Mouse (Mus musculus) v-Abl transformed pro-B cells (cell line): ENCODE results near the gene Ssrp1.

Experiments used
- in situ Hi-C, 2 experiments: fragments of 400-800 bp; cut with MboI; formaldehyde crosslinking; loops; one replicate each; pipeline ENCODE4 v1.15.1; 2025; ENCODE audit not compliant: unreplicated experiment in 2 of 2

The Ssrp1 gene

DNA sequence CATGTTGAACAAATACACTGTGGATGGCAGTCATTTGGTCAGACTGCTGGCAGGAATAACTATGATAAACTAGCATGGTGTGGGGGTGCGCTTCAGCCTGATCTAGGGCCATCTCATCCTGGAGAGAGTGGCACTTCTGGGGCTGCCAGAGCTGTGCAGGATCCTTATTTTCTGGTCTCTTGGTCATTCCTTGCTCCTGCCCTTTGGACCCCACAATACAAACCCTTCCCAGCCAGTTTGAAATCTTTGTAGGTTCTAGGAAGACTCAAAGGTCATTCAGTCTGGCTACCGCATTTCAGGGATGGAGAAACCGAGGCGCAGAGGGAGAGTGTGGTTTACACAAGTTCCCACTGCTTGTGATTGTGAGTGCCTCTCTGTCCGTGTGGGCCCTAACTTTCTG is 29.9 kb downstream of the Ssrp1 start:
- in situ Hi-C loops, result no loop called here

DNA sequence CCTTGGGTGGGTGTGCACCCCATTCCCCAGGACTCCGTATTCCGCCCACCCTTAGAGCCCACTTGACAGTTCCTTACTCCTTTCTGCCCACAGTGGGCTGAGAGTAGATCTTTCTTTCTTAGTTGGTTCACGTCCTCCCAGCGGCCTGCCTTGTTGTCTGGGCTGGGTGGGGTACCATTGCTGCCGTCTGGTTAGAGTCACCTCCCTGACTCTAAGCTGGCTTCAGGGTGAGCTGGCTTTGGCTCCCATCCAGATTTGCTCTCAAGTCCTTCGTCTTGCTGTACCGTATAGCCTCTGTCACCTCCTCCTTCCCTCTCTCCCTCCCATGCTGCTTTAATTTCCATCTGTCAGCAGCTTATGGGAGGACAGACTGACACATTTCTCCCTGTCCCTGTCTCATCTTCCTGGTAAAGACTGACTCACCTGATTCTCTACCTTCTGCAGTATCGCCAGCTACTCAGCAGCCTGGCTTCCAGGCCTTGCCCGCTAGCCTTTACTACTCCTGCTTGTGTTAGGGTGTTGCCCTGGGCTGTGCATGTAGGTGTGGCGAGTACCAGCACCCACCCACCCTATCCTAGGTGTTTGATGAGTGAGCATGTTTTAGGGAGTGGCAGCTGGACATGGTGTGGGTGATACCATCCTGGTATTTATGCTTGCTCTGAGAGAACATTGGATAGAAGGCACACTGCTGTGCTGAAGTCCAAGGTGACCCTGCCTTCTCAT is 31.0 kb downstream of the Ssrp1 start:
- in situ Hi-C loops, result no loop called here

DNA sequence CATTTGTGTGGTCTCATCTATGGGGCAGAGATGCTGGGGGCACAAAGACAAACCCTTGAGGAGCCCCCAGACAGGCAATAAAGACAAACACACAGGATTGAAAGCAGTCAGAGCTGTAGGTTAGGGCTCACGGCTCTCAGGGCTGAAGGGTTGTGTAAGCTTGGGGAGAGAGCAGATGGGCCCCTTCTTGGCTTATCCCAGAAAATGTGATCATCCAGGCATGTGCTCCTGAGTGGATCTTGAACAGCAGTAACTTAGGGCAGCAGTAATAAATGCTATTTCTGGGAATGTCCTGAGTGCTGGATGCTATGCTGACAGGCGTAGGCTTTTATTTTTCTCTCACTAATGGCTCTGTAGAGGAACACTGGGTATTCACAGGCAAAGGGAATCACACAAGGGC is 31.6 kb downstream of the Ssrp1 start:
- in situ Hi-C loops, result no loop called here

DNA sequence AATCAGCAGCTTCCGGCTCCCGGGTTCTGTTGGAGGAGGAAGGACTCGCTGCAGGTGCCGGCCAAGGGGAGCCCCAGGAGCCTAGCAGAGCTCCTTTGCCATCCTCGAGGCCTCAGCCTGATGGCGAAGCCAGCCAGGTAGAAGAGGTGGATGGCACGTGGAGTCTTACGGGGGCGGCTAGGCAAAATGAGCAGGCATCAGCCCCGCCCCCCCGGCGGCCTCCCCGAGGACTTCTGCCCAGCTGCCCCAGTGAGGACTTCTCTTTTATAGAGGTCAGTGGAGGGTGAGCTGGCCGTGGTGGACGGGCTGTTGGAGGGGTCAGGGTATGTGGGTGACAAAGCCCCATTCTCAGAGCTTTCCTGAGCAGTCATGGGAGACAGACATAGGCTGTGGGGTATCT is 33.1 kb downstream of the Ssrp1 start:
- in situ Hi-C loops, result no loop called here

DNA sequence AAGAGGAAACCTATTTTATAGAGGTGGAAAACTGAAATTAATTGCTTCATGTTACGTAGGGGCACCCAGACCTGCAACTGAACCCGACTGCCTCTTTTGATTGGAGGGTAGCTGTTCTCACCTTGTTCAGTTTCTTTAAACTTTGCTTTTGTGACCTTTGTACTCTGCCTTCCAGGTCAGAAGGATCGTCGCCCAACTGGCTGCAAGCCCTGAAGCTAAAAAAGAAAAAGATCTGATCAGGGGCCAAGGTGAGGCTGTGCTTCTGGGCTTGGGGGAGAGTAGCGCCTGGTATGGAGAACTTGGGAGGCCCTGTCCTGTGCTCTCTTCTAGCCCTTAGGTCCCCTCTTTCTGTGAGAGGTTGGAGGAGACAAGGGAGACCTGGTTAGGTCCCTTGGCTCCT is 34.9 kb downstream of the Ssrp1 start:
- in situ Hi-C loops, result no loop called here

DNA sequence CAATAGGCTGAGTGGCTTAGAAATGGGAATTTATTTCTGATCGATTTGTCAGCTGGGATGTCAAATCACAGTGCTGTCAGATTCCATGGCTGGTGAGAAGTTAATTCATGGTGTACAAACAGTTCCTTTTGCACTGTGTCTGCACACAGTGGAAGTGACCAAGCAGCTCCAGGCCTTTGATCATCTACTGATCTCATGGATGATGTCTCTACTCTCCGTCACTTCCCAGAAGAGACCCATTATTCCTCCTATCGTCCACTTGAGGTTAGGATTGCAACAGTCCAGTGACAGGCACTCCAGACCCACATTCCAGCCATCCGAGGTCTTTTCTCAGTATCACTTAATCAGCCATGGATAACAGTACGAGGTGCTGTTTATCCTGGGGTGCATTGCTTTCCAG is 36.7 kb downstream of the Ssrp1 start:
- in situ Hi-C loops, result no loop called here

DNA sequence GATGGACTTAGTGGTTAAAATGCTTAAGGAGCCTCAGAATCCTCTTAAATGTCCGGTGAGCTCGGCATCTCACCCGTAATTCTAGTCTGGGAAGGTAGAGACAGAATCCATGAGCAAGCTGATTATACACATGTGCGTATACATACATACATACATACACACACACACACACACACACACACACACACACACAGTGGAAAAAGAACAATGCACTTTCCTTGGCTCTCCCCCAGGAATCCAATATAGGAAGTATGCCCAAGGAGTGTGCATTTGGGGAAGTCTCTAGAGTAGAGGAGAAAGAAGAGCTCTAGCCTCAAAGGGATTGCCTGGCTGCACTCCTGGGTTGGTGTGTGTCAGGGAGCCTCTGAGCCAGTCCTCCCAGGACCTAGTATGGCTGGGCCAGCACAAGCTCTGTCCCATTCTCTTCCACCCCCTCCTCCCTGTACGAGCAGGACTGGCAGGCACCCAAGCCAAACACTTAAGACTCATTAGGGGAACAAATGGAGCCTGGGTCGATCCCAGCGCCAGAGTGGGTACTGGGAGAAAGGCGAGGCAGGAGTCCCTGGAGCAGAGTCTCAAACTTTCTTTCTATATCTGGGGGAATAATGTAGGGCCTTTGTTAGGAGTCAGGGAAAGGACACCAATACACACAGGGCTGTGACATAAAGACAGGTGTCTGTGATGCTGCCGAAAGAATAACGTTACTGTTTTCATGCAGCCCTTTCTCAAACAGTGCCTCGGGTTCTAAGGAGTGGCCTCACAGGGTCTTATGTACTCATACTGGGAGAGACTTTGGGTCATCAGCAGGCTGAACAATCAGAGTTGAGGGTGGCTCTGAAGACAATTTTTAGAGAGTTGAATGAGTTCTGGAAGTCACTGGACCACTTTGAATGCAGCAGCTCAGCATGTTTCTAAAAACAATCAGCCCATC is 51.9 kb downstream of the Ssrp1 start:
- in situ Hi-C loops, result no loop called here

DNA sequence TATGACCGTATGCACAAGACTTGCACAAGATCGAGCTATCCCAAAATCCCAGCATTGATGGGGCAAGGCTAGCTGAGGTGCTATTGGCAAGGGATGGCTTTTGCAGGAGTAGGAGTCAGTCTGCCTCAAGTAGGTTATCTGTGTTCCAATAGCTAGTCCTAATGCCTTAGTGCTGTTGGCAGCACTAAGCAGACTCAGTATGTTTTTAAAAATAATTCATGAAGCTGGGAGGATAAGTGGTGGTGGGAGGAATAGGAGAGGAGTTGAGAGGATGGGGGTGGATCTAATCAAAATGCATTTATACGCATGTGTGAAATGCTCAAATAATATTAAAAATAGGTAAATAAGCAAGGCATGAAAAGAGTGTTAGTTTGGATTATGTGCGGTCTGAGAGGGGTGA is 54.3 kb downstream of the Ssrp1 start:
- in situ Hi-C loops, result no loop called here

DNA sequence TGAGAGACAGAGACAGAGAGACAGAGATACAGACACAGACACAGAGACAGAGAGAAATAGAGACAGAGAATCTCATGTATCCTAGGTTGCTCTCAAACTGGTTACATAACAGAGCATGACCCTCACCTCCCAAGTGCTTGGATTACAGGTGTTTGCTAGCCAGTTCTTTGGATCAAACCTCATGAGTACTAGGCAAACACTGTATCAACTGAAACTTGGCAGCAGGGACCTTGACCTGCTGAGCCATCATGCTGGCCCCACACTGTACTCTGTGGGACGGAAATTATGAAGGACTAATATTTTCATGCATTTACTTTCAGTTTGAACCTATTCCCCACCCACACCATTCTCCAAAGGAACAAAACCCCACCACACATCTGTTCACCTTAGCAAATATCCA is 56.3 kb downstream of the Ssrp1 start:
- in situ Hi-C loops, result no loop called here

DNA sequence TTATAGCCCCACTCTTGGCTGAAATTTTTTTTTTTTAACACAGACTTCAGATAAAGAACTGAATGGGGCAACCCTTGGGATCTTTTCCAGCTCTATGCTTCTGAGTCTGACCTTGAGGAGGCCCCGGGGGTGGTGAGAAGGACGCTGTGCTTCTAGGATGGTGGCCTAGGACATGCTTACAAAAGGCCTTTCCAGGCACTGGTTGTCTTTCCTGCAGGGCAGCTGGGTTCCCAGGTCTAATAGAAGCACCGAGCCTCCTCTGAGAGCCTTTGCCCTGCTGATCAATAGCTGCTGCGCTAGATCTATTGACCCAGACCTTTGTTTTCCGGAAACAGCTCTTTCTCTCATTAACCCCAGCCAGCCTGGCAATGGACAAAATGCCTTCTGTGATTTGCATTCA is 58.9 kb downstream of the Ssrp1 start:
- in situ Hi-C loops, result no loop called here
